Mouse (Mus musculus) testis, adult 2 months (tissue): ENCODE measurements around the gene Srl. TPM values are rescaled to one million over a fixed set of nuclear protein-coding genes. Genes with fewer than 3 reads are reported as not detected.

Experiments used
- H3K27ac ChIP-seq: fragments of 200-500 bp; 2 replicates; pipeline ENCODE4 v1.5.1; 2012; ENCODE audit warnings: low read depth, low read length; ENCODE audit not compliant: control insufficient read depth, insufficient read depth
- H3K27me3 ChIP-seq: fragments of 200-500 bp; 2 replicates; pipeline ENCODE4 v1.6.1; 2012; ENCODE audit warnings: mild to moderate bottlenecking, low read length, moderate library complexity; ENCODE audit not compliant: control insufficient read depth, insufficient read depth
- H3K36me3 ChIP-seq: fragments of 200-500 bp; 2 replicates; pipeline ENCODE4 v1.6.1; 2012; ENCODE audit warnings: mild to moderate bottlenecking, low read length; ENCODE audit not compliant: control insufficient read depth, insufficient read depth
- H3K4me1 ChIP-seq: fragments of 200-500 bp; 2 replicates; pipeline ENCODE4 v1.6.1; 2012; ENCODE audit warnings: low read length; ENCODE audit not compliant: control insufficient read depth, insufficient read depth
- H3K4me3 ChIP-seq: fragments of 200-500 bp; 2 replicates; pipeline ENCODE4 v1.5.1; 2012; ENCODE audit warnings: low read depth, mild to moderate bottlenecking, low read length, moderate library complexity, mixed read lengths; ENCODE audit not compliant: control insufficient read depth
- CTCF ChIP-seq: fragments of 200-500 bp; IDR thresholded peaks from 2 replicates; pipeline ENCODE4 v1.5.1; 2012; ENCODE audit warnings: low read depth, mild to moderate bottlenecking, inconsistent platforms, low read length, moderate library complexity; ENCODE audit not compliant: control insufficient read depth, insufficient read depth, insufficient replicate concordance
- POLR2A ChIP-seq: fragments of 200-500 bp; IDR thresholded peaks from 2 replicates; pipeline ENCODE4 v1.6.1; 2012; ENCODE audit warnings: low read depth, mild to moderate bottlenecking, inconsistent platforms, low read length, moderate library complexity; ENCODE audit not compliant: control insufficient read depth
- polyA plus RNA-seq: library from polyadenylated mRNA; depleted of rRNA; stranded (reverse); fragments of >200 nt; gene quantifications from 2 replicates; pipeline ENCODE4 v1.2.3, GENCODE M21; 2012; rRNA removed

The Srl gene
- polyA plus RNA-seq = 2.2 and 6.1 TPM in 2 replicates

DNA sequence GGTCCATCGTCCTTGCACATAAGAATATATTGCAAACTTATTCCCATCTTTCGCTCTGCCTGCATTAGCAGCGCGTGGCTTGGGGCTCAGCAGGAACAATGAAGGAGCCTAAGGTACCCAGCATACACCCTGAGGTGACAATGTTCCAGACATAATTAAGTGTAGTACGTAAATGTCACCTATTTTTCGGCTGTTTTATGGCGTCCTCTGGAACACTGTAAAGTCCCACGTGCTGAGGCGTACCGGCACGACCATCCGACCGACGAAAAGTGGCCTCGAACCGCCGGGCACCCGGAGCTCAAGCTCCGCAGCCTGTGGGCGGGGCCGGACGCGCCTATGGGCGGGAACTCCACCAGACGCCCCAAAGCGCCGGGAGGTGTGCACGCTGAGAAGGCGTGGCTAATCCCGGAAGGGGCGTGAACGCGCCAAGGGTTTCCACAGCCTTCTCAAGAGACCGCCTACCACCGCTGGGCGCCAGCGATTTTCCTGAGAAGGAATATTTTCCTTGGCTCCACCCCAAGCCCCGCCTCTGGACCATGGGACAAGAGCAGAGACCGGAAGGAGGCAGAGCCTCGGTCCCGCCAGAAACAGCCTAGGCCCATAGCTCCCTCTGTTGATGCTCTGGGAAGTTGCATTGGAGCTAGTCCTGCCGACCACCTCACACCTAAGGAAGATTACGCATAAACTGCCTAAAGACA is at the start of gene Srl:
Gene Srl (minus strand): TSS at position 316 of the 698 bp plus-strand sequence.
- Histone ChIP-seq H3K4me1 (peaks cover 2% of the 10 kb centered on the region), H3K36me3 (no peaks in the 10 kb centered on the region), H3K4me3 (peak within 1 kb of the TSS; percentile 77), H3K27ac (peak within 1 kb of the TSS; percentile 77), H3K27me3 (no peaks in the 10 kb centered on the region)
- TF ChIP-seq CTCF (peak; percentile 68; the same call in 1 of the 2 replicates), POLR2A (peak; percentile 63; the same call in 1 of the 2 replicates)

DNA sequence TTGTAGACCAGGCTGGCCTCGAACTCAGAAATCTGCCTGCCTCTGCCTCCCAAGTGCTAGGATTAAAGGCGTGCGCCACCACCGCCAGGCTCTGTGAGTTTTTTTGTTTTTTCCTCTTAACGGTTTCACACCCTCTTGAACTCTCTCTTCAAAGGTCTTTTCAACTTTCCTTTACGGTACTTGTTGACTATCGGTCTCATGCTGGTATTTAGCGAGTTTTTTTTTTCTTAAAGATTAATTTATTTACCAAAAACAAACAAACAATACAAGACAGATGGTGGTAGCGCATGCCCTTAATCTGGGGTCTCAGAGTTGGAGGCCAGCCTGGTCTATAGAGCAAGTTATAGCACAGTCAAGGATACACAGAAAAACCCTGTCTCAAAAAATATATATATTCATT is 48.6 kb upstream of the Srl start:
- Histone ChIP-seq H3K27me3 (no peaks in the 10 kb centered on the region), H3K4me1 (peaks cover 15% of the 10 kb centered on the region), H3K4me3 (no peak overlapping the region), H3K27ac (no peak overlapping the region), H3K36me3 (no peaks in the 10 kb centered on the region)
- TF ChIP-seq CTCF = no peak
- TF ChIP-seq POLR2A = no peak

- H3K27ac ChIP-seq = peak overlapping the region; percentile 59
- no peaks in the 10 kb centered on the region for H3K36me3 ChIP-seq
- no peak overlapping the region for H3K4me3 ChIP-seq
- TF ChIP-seq CTCF = no peak
- no peak for TF ChIP-seq POLR2A
- H3K27me3 ChIP-seq = no peaks in the 10 kb centered on the region
- H3K4me1 ChIP-seq = peaks cover 7% of the 10 kb centered on the region
Measured at GRCm38 (mm10) chr16:4587516-4588210, 46.0 kb upstream of the Srl start.

GRCm38 (mm10) chr16:4586531-4587123 is 45.0 kb upstream of the Srl start:
- peak overlapping the region; percentile 25 for H3K27ac ChIP-seq
- TF ChIP-seq POLR2A = 0 out of 2 replicates have a peak, but pooled peaks have one; percentile 31
- TF ChIP-seq CTCF = no peak
- H3K36me3 ChIP-seq = no peaks in the 10 kb centered on the region
- H3K4me3 ChIP-seq = peak overlapping the region; percentile 73
- H3K27me3 ChIP-seq = no peaks in the 10 kb centered on the region
- peaks cover 7% of the 10 kb centered on the region for H3K4me1 ChIP-seq

- TF ChIP-seq CTCF = no peak
- no peak for TF ChIP-seq POLR2A
- H3K4me1 ChIP-seq = peaks cover 7% of the 10 kb centered on the region
- H3K36me3 ChIP-seq = no peaks in the 10 kb centered on the region
- peak overlapping the region; percentile 73 for H3K4me3 ChIP-seq
- H3K27ac ChIP-seq = peak overlapping the region; percentile 25; the same call in 1 of the 2 replicates
- no peaks in the 10 kb centered on the region for H3K27me3 ChIP-seq
Measured at GRCm38 (mm10) chr16:4585642-4586530, 44.3 kb upstream of the Srl start.

DNA sequence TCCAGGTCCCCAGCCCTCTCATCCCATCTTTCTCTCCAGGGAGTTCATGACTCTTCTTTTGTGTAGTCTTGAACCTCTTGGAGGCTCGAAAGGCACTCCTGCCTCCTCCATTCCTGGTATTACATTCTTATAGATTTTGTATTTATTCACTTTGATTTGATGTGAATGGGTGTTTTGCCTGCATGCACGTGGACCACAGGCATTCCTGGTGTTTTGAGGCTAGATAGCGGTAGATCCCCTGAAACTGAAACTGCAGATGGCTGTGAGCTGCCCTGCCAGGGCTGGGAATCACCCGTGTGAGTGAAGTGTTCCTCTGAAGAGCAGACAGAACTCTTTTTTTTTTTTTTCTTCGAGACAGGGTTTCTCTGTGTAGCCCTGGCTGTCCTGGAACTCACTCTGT is 42.8 kb upstream of the Srl start:
- no peaks in the 10 kb centered on the region for H3K36me3 ChIP-seq

More for the DNA sequence above, 42.8 kb upstream of the Srl start:
- H3K4me1 ChIP-seq = peaks cover 7% of the 10 kb centered on the region
- no peak overlapping the region for H3K27ac ChIP-seq
- H3K4me3 ChIP-seq = no peak overlapping the region
- H3K27me3 ChIP-seq = no peaks in the 10 kb centered on the region
- TF ChIP-seq POLR2A = no peak
- no peak for TF ChIP-seq CTCF
